Mouse (Mus musculus) liver, embryonic 15.5 days (tissue): ENCODE measurements around the gene Tent5c. TPM values are rescaled to one million over a fixed set of nuclear protein-coding genes. Genes with fewer than 3 reads are reported as not detected.

Experiments used
- ATAC-seq: fragments of 200-750 bp; cut with Nextera tagmentation; 2 replicates; pipeline ENCODE4 v1.8.0; 2017; ENCODE audit warnings: moderate number of reproducible peaks, mild to moderate bottlenecking, moderate library complexity; ENCODE audit not compliant: insufficient read depth
- H3K27ac ChIP-seq: fragments of 300-500 bp; sonication (generic); replicated peaks from 2 replicates; pipeline ENCODE4 v1.5.1; 2015; ENCODE audit warnings: mild to moderate bottlenecking, inconsistent platforms
- H3K27me3 ChIP-seq: fragments of 300-500 bp; sonication (generic); 2 replicates; pipeline ENCODE4 v1.6.1; 2015; ENCODE audit warnings: mild to moderate bottlenecking, inconsistent platforms
- H3K36me3 ChIP-seq: fragments of 300-500 bp; sonication (generic); replicated peaks from 2 replicates; pipeline ENCODE4 v1.6.1; 2015; ENCODE audit warnings: moderate library complexity, mild to moderate bottlenecking, inconsistent platforms
- H3K4me1 ChIP-seq: fragments of 300-500 bp; sonication (generic); replicated peaks from 2 replicates; pipeline ENCODE4 v1.6.1; 2015; ENCODE audit warnings: inconsistent platforms
- H3K4me2 ChIP-seq: fragments of 300-500 bp; sonication (generic); 2 replicates; pipeline ENCODE4 v1.6.1; 2015; ENCODE audit warnings: moderate library complexity, mild to moderate bottlenecking, inconsistent platforms
- H3K4me3 ChIP-seq: fragments of 300-500 bp; sonication (generic); replicated peaks from 2 replicates; pipeline ENCODE4 v1.5.1; 2015; ENCODE audit warnings: mild to moderate bottlenecking, inconsistent platforms
- H3K9ac ChIP-seq: fragments of 300-500 bp; sonication (generic); 2 replicates; pipeline ENCODE4 v1.6.1; 2015; ENCODE audit warnings: moderate library complexity, mild to moderate bottlenecking, inconsistent platforms
- H3K9me3 ChIP-seq: fragments of 300-500 bp; sonication (generic); replicated peaks from 2 replicates; pipeline ENCODE4 v1.6.1; 2016; ENCODE audit warnings: inconsistent platforms
- WGBS: fragments of 180-500 bp; shearing (Covaris S2); methylation state at CpG from one replicate; pipeline ENCODE4 v1.1.7; 2015; ENCODE audit warnings: mixed read lengths; ENCODE audit not compliant: insufficient replicate concordance; 5-methylcytosine and 5-hydroxymethylcytosine counted together
- polyA plus RNA-seq: library from polyadenylated mRNA; unstranded; fragments of >200 nt; fragmentation: Nextera tagmentation; extraction: Ambion mirVana; gene quantifications from 2 replicates; pipeline ENCODE4 v1.2.1, GENCODE M21; 2015

The Tent5c gene
- polyA plus RNA-seq, 1 experiment from 2014 or later = 94.2 TPM

DNA sequence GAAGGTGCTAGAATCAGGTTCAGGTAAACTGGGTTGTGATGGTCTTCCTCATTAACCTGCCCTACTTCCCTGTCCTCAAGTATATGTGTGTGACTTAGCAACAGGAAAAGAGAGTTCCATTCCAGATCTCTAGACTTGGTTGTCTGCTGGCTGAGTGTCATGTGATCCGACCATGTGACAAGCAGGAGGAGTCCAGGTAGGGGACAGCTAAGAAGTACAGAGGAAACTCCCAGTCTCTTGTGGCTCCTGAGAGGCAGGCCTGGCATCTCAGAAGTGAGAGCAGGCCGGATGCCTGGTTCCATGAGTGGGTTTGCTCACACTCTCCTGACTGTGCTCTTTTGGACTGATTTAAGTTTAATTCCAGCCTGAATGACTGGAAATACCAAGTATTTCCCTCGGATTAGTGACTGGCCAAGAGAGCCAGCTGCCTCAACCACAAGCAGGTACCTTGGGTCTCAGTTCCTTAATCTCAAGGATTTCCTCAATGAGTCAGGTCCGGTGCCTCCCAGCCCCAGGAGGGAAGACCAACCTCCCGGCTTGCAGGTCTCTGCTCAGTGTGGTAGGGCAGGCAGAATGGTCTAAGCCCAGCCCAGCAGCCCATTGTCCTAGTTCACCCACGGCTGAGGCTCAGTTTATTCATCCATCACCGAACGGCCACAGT, 26.1 kb upstream of the Tent5c start:
- H3K9me3 ChIP-seq = no peaks in the 10 kb centered on the region
- peaks cover 36% of the 10 kb centered on the region for H3K27me3 ChIP-seq
- no peak overlapping the region for H3K9ac ChIP-seq
- 43% methylated on average over 8 of the region's 8 CpGs for WGBS
- no peaks in the 10 kb centered on the region for H3K36me3 ChIP-seq
- no peaks in the 10 kb centered on the region; the same call in 1 of the 2 replicates for H3K4me1 ChIP-seq
- H3K4me3 ChIP-seq = no peak overlapping the region
- peak; percentile 35 for ATAC-seq
- H3K27ac ChIP-seq = no peak overlapping the region
- no peak overlapping the region for H3K4me2 ChIP-seq

DNA sequence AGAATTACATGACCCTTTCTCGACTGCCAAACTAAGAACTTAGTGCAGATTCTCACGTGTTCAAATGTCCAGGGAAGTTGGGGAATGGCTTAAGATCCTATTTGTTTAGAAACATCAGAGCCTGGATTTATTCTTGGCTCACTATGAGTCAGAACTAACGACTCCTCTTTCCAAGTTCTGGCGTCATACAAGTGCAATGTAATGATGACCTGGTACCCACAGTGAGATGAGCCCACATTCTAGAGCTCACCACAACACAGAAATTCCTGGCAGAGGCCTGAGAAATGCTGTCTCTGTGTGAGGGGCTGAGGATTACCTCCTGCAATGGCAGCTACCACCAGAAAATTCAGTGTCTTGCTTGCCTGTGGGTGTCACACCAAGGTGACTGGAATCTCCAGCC, 18.1 kb upstream of the Tent5c start:
- Histone ChIP-seq H3K27ac (no peak overlapping the region), H3K4me2 (no peak overlapping the region), H3K4me3 (no peak overlapping the region), H3K27me3 (peaks cover 22% of the 10 kb centered on the region; the same call in 1 of the 2 replicates), H3K4me1 (peaks cover 4% of the 10 kb centered on the region; the same call in 1 of the 2 replicates), H3K9me3 (no peaks in the 10 kb centered on the region), H3K36me3 (no peaks in the 10 kb centered on the region), H3K9ac (no peak overlapping the region)
- 59% methylated on average over 4 of the region's 4 CpGs for WGBS
- ATAC-seq = no peak

GRCm38 (mm10) chr3:100506715-100507114, 17.6 kb upstream of the Tent5c start:
- H3K4me3 ChIP-seq = no peak overlapping the region
- no peaks in the 10 kb centered on the region for H3K9me3 ChIP-seq
- H3K27me3 ChIP-seq = peaks cover 21% of the 10 kb centered on the region; the same call in 1 of the 2 replicates
- peak; percentile 67 for ATAC-seq
- peaks cover 4% of the 10 kb centered on the region; the same call in 1 of the 2 replicates for H3K4me1 ChIP-seq
- 40% methylated on average over 2 of the region's 2 CpGs for WGBS
- H3K36me3 ChIP-seq = no peaks in the 10 kb centered on the region
- no peak overlapping the region for H3K27ac ChIP-seq
- H3K4me2 ChIP-seq = no peak overlapping the region
- H3K9ac ChIP-seq = no peak overlapping the region

GRCm38 (mm10) chr3:100503882-100504281, 14.8 kb upstream of the Tent5c start:
- no peak overlapping the region for H3K4me2 ChIP-seq
- no peak overlapping the region for H3K4me3 ChIP-seq
- H3K27ac ChIP-seq = no peak overlapping the region
- no peak overlapping the region for H3K9ac ChIP-seq
- 62% methylated on average over 6 of the region's 6 CpGs for WGBS
- ATAC-seq = no peak
- peaks cover 4% of the 10 kb centered on the region; the same call in 1 of the 2 replicates for H3K4me1 ChIP-seq
- H3K9me3 ChIP-seq = no peaks in the 10 kb centered on the region
- H3K27me3 ChIP-seq = peaks cover 9% of the 10 kb centered on the region; the same call in 1 of the 2 replicates
- H3K36me3 ChIP-seq = no peaks in the 10 kb centered on the region

DNA sequence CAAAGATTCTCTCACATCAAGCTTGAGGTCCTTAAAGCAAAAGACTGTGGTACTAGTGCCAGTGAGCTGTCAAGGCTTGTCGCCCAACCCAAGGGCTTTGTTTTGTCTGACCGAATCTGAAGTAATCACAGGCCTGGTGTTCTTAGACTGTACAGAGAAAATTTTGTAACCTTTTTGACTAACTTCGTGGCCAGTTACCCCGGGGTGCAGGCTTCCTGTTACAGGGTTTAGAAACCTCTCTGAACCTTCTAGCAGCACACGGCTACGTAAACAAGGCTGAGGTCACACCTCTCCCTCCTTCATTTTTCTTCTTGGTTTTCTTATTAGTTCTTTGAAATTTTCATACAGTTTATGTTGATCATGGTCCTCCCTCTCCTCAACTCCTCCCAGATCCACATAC, 13.4 kb upstream of the Tent5c start:
- Histone ChIP-seq H3K9me3 (no peaks in the 10 kb centered on the region), H3K4me1 (peaks cover 4% of the 10 kb centered on the region; the same call in 1 of the 2 replicates), H3K9ac (no peak overlapping the region), H3K4me2 (no peak overlapping the region), H3K4me3 (no peak overlapping the region), H3K36me3 (no peaks in the 10 kb centered on the region), H3K27me3 (peaks cover 9% of the 10 kb centered on the region; the same call in 1 of the 2 replicates), H3K27ac (no peak overlapping the region)
- no peak for ATAC-seq
- WGBS = 48% methylated on average over 6 of the region's 6 CpGs

DNA sequence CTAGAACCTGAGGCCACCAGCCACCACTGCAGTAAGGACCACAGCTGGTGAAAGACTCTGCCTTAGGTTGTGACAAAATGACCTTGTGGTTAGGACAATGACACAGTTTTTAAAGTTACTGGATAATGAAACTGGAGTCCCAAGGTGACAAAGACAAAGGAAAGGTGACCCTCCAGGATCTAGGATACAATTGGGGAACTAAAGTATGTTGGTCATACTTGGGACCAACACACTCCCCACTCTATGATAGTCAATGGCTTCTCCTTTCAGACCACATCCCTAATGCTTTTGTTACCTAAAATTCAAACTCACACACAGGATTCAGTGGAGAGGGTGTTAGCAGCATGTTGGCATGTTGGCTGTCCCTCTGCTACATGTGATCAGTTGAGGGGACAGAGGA, 12.8 kb upstream of the Tent5c start:
- no peak for ATAC-seq
- H3K4me3 ChIP-seq = no peak overlapping the region
- no peak overlapping the region for H3K27ac ChIP-seq
- H3K27me3 ChIP-seq = peaks cover 9% of the 10 kb centered on the region; the same call in 1 of the 2 replicates
- H3K4me1 ChIP-seq = peaks cover 3% of the 10 kb centered on the region; the same call in 1 of the 2 replicates
- no peaks in the 10 kb centered on the region for H3K9me3 ChIP-seq
- H3K36me3 ChIP-seq = no peaks in the 10 kb centered on the region
- no peak overlapping the region for H3K9ac ChIP-seq
- H3K4me2 ChIP-seq = no peak overlapping the region

GRCm38 (mm10) chr3:100496081-100496480, 7.0 kb upstream of the Tent5c start:
- H3K4me3 ChIP-seq = no peak overlapping the region
- no peaks in the 10 kb centered on the region for H3K9me3 ChIP-seq
- H3K27ac ChIP-seq = no peak overlapping the region
- H3K36me3 ChIP-seq = no peaks in the 10 kb centered on the region
- no peak overlapping the region for H3K4me2 ChIP-seq
- peaks cover 3% of the 10 kb centered on the region; the same call in 1 of the 2 replicates for H3K27me3 ChIP-seq
- peaks cover 13% of the 10 kb centered on the region for H3K4me1 ChIP-seq
- H3K9ac ChIP-seq = no peak overlapping the region
- ATAC-seq = peak; percentile 6; the same call in 1 of the 2 replicates
- 56% methylated on average over 3 of the region's 3 CpGs for WGBS

DNA sequence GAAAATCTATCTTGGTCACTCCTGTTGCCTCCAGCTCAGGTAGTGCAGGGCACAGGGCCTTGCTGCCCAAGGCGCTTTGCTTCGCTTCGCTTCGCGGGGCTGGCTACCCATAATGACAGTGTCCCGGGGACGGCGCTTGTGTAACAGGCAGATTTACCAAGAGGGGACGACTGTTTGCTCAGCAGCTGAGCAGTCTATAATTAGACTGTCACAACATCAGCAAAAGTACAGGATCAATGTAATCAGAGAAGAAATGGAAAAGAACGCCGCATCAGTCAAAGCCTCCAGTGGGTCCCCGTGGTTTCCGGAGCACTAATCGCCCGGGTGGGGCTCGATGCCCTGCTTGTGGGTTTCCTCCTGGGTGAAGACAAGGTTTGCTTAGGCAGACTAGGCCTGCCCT, 6.3 kb upstream of the Tent5c start:
- Histone ChIP-seq H3K4me3 (no peak overlapping the region), H3K9me3 (no peaks in the 10 kb centered on the region), H3K27ac (no peak overlapping the region), H3K36me3 (no peaks in the 10 kb centered on the region), H3K4me2 (no peak overlapping the region; the same call in 1 of the 2 replicates), H3K9ac (no peak overlapping the region), H3K4me1 (peaks cover 19% of the 10 kb centered on the region), H3K27me3 (peaks cover 9% of the 10 kb centered on the region; the same call in 1 of the 2 replicates)
- peak; percentile 44; the same call in 1 of the 2 replicates for ATAC-seq
- 75% methylated on average over 16 of the region's 16 CpGs for WGBS

DNA sequence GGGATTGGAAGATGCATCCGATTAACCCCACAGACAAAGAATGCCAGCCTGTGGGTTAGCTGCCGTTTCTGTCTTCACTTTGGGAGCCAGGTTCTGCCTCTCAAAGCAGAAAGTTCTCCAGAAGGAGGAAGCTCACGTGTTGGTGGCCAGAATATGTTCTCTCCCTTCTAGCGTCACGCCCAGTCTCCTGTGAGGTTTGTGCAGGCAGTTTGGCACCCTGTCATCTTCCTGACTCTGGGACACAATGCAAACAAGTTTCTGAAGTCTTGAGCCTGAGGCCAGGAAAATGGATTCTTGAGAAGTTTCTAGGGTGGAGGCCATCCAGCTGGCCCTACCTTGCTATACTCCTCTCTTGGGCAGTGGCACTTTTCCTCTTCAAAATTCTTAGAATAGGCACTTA, 5.8 kb upstream of the Tent5c start:
- 64% methylated on average over 5 of the region's 5 CpGs for WGBS
- Histone ChIP-seq H3K27me3 (peaks cover 10% of the 10 kb centered on the region; the same call in 1 of the 2 replicates), H3K4me2 (no peak overlapping the region), H3K4me1 (peaks cover 25% of the 10 kb centered on the region), H3K36me3 (no peaks in the 10 kb centered on the region), H3K9me3 (no peaks in the 10 kb centered on the region), H3K9ac (no peak overlapping the region; the same call in 1 of the 2 replicates), H3K27ac (no peak overlapping the region), H3K4me3 (no peak overlapping the region)
- no peak for ATAC-seq

DNA sequence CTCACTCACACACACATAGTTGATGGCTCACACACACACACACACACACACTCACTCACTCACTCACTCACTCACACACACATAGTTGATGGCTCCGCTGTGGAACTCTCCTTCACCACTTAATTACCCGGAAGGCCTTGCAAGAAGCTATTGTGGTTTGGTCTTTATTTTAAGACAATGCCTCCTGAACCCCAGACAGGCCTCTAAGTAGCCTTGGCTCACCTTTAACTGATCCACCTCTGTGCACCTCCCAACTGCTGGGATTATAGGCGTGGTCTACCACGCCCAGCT, 831 bp upstream of the Tent5c start:
- whole genome bisulfite sequencing = 23% methylated on average over 4 of the region's 4 CpGs
- peak overlapping the region; percentile 88 for H3K4me2 ChIP-seq
- peaks cover 33% of the 10 kb centered on the region for H3K27me3 ChIP-seq
- H3K4me3 ChIP-seq = peak overlapping the region; percentile 96
- H3K9me3 ChIP-seq = no peaks in the 10 kb centered on the region
- no peaks in the 10 kb centered on the region for H3K36me3 ChIP-seq
- H3K4me1 ChIP-seq = peaks cover 45% of the 10 kb centered on the region
- H3K9ac ChIP-seq = peak overlapping the region; percentile 97; the same call in 1 of the 2 replicates
- ATAC-seq = no peak
- H3K27ac ChIP-seq = peak overlapping the region; percentile 88

DNA sequence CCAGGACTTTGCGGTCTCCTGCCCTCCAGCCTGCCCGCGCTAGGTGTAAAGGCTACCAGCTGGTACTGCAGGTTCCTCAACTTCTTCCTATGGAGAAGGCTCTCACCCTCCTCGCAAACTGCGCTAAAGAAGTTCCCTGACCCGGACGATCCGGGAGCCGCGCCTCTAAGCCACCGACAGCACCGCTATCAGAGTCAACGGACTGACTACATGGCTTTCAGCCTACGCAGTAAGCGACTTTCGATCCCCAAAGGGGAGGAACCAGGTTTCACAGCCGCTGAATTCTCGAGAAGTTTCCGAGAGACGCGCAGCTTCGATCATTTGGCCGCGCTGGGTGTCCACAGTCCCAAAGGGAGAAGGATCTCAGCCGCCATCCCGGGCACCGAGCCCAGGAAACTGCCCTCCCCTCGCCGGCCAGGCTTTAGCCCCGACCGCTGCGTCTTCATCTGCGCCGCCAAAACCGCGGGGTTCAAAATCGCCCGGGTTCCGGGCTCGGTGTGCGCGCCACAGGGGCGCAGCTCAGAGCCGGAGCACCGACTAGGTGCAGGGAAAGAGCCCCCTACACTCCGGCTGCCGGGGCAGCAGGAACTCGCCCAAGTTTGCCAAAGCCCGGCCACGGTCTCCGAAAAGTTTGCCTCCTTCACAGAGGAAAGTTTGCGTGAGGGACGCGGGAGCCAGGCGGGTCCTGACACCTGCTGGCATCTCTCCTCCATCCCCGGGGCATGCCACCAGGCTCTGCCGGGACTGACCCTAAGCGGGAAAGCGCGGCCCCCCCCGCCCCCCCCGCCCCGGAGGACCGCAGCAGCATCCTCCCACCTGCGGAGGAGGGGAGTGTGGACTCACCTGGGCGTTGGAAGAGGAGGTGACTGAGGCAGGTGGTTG, 632 bp downstream of the Tent5c start:
- peaks cover 33% of the 10 kb centered on the region for H3K27me3 ChIP-seq
- no peaks in the 10 kb centered on the region for H3K36me3 ChIP-seq
- H3K4me3 ChIP-seq = peak overlapping the region; percentile 96
- H3K9ac ChIP-seq = peak overlapping the region; percentile 97
- H3K4me1 ChIP-seq = peaks cover 59% of the 10 kb centered on the region
- peak overlapping the region; percentile 99 for H3K27ac ChIP-seq
- peak overlapping the region; percentile 88 for H3K4me2 ChIP-seq
- WGBS = under 1% methylated on average over 66 of the region's 66 CpGs
- no peaks in the 10 kb centered on the region for H3K9me3 ChIP-seq
- peak; percentile 41 for ATAC-seq
